Mouse (Mus musculus): ENCODE results near the gene Mogs. TPM values are rescaled to one million over a fixed set of nuclear protein-coding genes. Genes with fewer than 3 reads are reported as not detected.

Mogs gene
- total and polyA plus RNA-seq, 3 experiments, result 150 to 209 TPM; not detected in 1

GRCm38 (mm10) chr6:83142211-83142731 is 27.0 kb downstream of the Mogs start:
- H3K9ac ChIP-seq (ENCODE audit: control insufficient read depth, low read depth, low read length, poor library complexity, severe bottlenecking), result no peak overlapping the region
- no peak for TF ChIP-seq UBTF (IDR thresholded peaks at IDR 0.05; ENCODE audit: borderline replicate concordance, insufficient read depth, low read depth, low read length)
- TF ChIP-seq TAL1 (IDR thresholded peaks at IDR 0.05; ENCODE audit: low read length), result no peak
- TF ChIP-seq ZMIZ1 (IDR thresholded peaks at IDR 0.05; ENCODE audit: low read depth, low read length), result no peak
- no peak for TF ChIP-seq RAD21 (IDR thresholded peaks at IDR 0.05; ENCODE audit: low read depth, low read length)
- TF ChIP-seq SIN3A (IDR thresholded peaks at IDR 0.05; ENCODE audit: low read length), result no peak
- TF ChIP-seq MAFK (IDR thresholded peaks at IDR 0.05; ENCODE audit: borderline replicate concordance, low read depth, low read length), result no peak
- TF ChIP-seq JUND (IDR thresholded peaks at IDR 0.05; ENCODE audit: low read depth, low read length), result no peak
- no peak for TF ChIP-seq NRF1 (IDR thresholded peaks at IDR 0.05; ENCODE audit: insufficient read depth, low read depth, low read length, poor library complexity, severe bottlenecking)
- TF ChIP-seq GATA1 (IDR thresholded peaks at IDR 0.05; ENCODE audit: low read depth, low read length), result no peak
- TF ChIP-seq E2F4 (IDR thresholded peaks at IDR 0.05; ENCODE audit: borderline replicate concordance, low read depth, low read length), result no peak
- TF ChIP-seq CHD2 (IDR thresholded peaks at IDR 0.05; ENCODE audit: low read length), result no peak
- no peak for TF ChIP-seq USF2 (IDR thresholded peaks at IDR 0.05; ENCODE audit: borderline replicate concordance in 1 of 2, insufficient read depth in 1 of 2, low read depth in 1 of 2, low read length in 2 of 2)
- no peak for TF ChIP-seq TBP (IDR thresholded peaks at IDR 0.05; ENCODE audit: low read depth, low read length)
- no peak for TF ChIP-seq MAX (IDR thresholded peaks at IDR 0.05; ENCODE audit: low read length)
- TF ChIP-seq MYB (IDR thresholded peaks at IDR 0.05; ENCODE audit: low read depth, low read length), result no peak
- no peak for TF ChIP-seq ZC3H11A (IDR thresholded peaks at IDR 0.05; ENCODE audit: low read depth, low read length)
- TF ChIP-seq POLR2AphosphoS5 (IDR thresholded peaks at IDR 0.05; ENCODE audit: borderline replicate concordance, low read depth, low read length), result no peak
- TF ChIP-seq ZKSCAN1 (IDR thresholded peaks at IDR 0.05; ENCODE audit: low read depth, low read length), result no peak
- H3K4me3 ChIP-seq (ENCODE audit: control insufficient read depth in 1 of 2, insufficient read depth in 1 of 2, low read depth in 2 of 2, low read length in 2 of 2), result no peak overlapping the region
- H3K27ac ChIP-seq (ENCODE audit: control insufficient read depth, low read depth, low read length), result no peak overlapping the region
- H3K4me1 ChIP-seq (ENCODE audit: control insufficient read depth in 1 of 2, insufficient read depth in 2 of 2, low read length in 2 of 2), result peaks cover 0 to 4% of the 10 kb centered on the region in 2 experiments; a peak in 2 of 4 replicates
- no peaks in the 10 kb centered on the region for H3K9me3 ChIP-seq (replicated peaks; ENCODE audit: insufficient read depth, low read length)
- H3K79me2 ChIP-seq (ENCODE audit: control insufficient read depth, insufficient read depth, low read length, poor library complexity), result peaks cover under 1% of the 10 kb centered on the region; the same call in 1 of the 2 replicates
- no peaks in the 10 kb centered on the region for H3K27me3 ChIP-seq (ENCODE audit: control insufficient read depth in 1 of 2, insufficient read depth in 2 of 2, low read length in 2 of 2)
- H3K36me3 ChIP-seq (ENCODE audit: control insufficient read depth in 1 of 2, insufficient read depth in 2 of 2, low read length in 2 of 2), result no peaks in the 10 kb centered on the region
- no peak for DNase-seq (ENCODE audit: low read depth, low spot score)

DNA sequence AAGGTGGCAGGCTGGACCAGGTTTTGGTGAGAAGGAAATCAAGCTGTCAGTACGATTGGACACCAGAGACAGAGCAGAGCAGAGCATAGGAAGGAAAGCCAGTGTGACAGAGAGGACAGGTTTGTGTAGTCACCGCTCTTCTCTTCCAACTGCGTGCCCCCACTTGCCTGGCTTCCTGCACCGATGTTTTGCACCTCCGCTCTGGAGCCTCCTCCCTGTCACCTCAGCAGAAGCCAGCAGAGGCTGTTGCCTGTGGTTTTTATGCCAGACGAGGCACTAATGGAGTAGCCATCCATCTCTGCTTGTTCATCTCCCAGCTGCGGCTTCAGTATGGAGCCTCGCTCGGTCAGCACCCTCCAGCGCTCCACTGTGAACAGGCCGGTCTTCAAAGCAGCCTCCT is 27.6 kb downstream of the Mogs start:
- H3K79me2 ChIP-seq (ENCODE audit: control insufficient read depth, insufficient read depth, low read length, poor library complexity), result no peaks in the 10 kb centered on the region
- peaks cover 0 to 4% of the 10 kb centered on the region in 2 experiments; a peak in 2 of 4 replicates for H3K4me1 ChIP-seq (ENCODE audit: control insufficient read depth in 1 of 2, insufficient read depth in 2 of 2, low read length in 2 of 2)
- no peak overlapping the region for H3K9ac ChIP-seq (ENCODE audit: control insufficient read depth, low read depth, low read length, poor library complexity, severe bottlenecking)
- H3K27ac ChIP-seq (ENCODE audit: control insufficient read depth, low read depth, low read length), result no peak overlapping the region
- no peak for DNase-seq (ENCODE audit: low read depth, low spot score)
- H3K36me3 ChIP-seq (ENCODE audit: control insufficient read depth in 1 of 2, insufficient read depth in 2 of 2, low read length in 2 of 2), result no peaks in the 10 kb centered on the region
- no peaks in the 10 kb centered on the region for H3K27me3 ChIP-seq (ENCODE audit: control insufficient read depth in 1 of 2, insufficient read depth in 2 of 2, low read length in 2 of 2)
- no peaks in the 10 kb centered on the region for H3K9me3 ChIP-seq (replicated peaks; ENCODE audit: insufficient read depth, low read length)
- TF ChIP-seq NRF1 (IDR thresholded peaks at IDR 0.05; ENCODE audit: insufficient read depth, low read depth, low read length, poor library complexity, severe bottlenecking) (no peak), SMC3 (IDR thresholded peaks at IDR 0.05; ENCODE audit: low read depth, low read length) (no peak), MAFK (IDR thresholded peaks at IDR 0.05; ENCODE audit: borderline replicate concordance, low read depth, low read length) (no peak), GABPA (IDR thresholded peaks at IDR 0.05; ENCODE audit: low read depth, low read length) (no peak), JUND (IDR thresholded peaks at IDR 0.05; ENCODE audit: low read depth, low read length) (no peak), MYC (IDR thresholded peaks at IDR 0.05; ENCODE audit: low read depth, low read length) (no peak), TBP (IDR thresholded peaks at IDR 0.05; ENCODE audit: low read depth, low read length) (no peak), POLR2AphosphoS5 (IDR thresholded peaks at IDR 0.05; ENCODE audit: borderline replicate concordance, low read depth, low read length) (no peak), SIN3A (IDR thresholded peaks at IDR 0.05; ENCODE audit: low read length) (no peak), CHD2 (IDR thresholded peaks at IDR 0.05; ENCODE audit: low read length) (no peak), RCOR1 (IDR thresholded peaks at IDR 0.05; ENCODE audit: low read depth, low read length) (no peak), USF1 (IDR thresholded peaks at IDR 0.05; ENCODE audit: low read depth, low read length) (no peak), MEF2A (IDR thresholded peaks at IDR 0.05; ENCODE audit: extremely low read depth, insufficient replicate concordance, low read depth, low read length, poor library complexity, severe bottlenecking) (no peak), CTCF (IDR thresholded peaks at IDR 0.05 in 2 of 3, conservative IDR thresholded peaks at IDR 0.05 in 1 of 3; ENCODE audit: control insufficient read depth in 1 of 3, insufficient read depth in 1 of 3, low read depth in 2 of 3, low read length in 3 of 3, poor library complexity in 1 of 3, severe bottlenecking in 1 of 3) (no peak), ETS1 (IDR thresholded peaks at IDR 0.05; ENCODE audit: low read depth, low read length) (no peak), TCF12 (IDR thresholded peaks at IDR 0.05; ENCODE audit: low read depth, low read length) (no peak), MAX (IDR thresholded peaks at IDR 0.05; ENCODE audit: low read length) (no peak), BHLHE40 (IDR thresholded peaks at IDR 0.05; ENCODE audit: borderline replicate concordance, low read depth, low read length) (no peak), EP300 (IDR thresholded peaks at IDR 0.05; ENCODE audit: low read depth in 1 of 2, low read length in 2 of 2) (no peak), UBTF (IDR thresholded peaks at IDR 0.05; ENCODE audit: borderline replicate concordance, insufficient read depth, low read depth, low read length) (no peak)
- H3K4me3 ChIP-seq (ENCODE audit: control insufficient read depth in 1 of 2, insufficient read depth in 1 of 2, low read depth in 2 of 2, low read length in 2 of 2), result no peak overlapping the region

All from MEL (cell line).